Mouse (Mus musculus) liver, embryonic 16.5 days (tissue): Measurements from ENCODE around the gene Plekho2. TPM values are rescaled to one million over a fixed set of nuclear protein-coding genes. Genes with fewer than 3 reads are reported as not detected.

ENCODE experiments used
- ATAC-seq: fragments of 200-750 bp; cut with Nextera tagmentation; 2 replicates; pipeline ENCODE4 v1.8.0; 2017; ENCODE audit warnings: low read depth, mild to moderate bottlenecking, moderate number of reproducible peaks, moderate library complexity
- H3K27ac ChIP-seq: fragments of 300-500 bp; sonication (generic); 2 replicates; pipeline ENCODE4 v1.5.1; 2014; ENCODE audit warnings: mild to moderate bottlenecking, low read length
- H3K27me3 ChIP-seq: fragments of 300-500 bp; sonication (generic); 2 replicates; pipeline ENCODE4 v1.6.1; 2014; ENCODE audit warnings: low read depth, low read length, mixed read lengths; ENCODE audit not compliant: control insufficient read depth, insufficient read depth
- H3K36me3 ChIP-seq: fragments of 300-500 bp; sonication (generic); 2 replicates; pipeline ENCODE4 v1.6.1; 2014; ENCODE audit warnings: mild to moderate bottlenecking; ENCODE audit not compliant: control insufficient read depth, insufficient read depth
- H3K4me1 ChIP-seq: fragments of 300-500 bp; sonication (generic); 2 replicates; pipeline ENCODE4 v1.6.1; 2014; ENCODE audit warnings: low read depth, low read length, mixed read lengths; ENCODE audit not compliant: control insufficient read depth
- H3K4me2 ChIP-seq: fragments of 300-500 bp; sonication (generic); 2 replicates; pipeline ENCODE4 v1.6.1; 2014; ENCODE audit warnings: low read depth, low read length, mixed read lengths
- H3K4me3 ChIP-seq: fragments of 300-500 bp; sonication (generic); 2 replicates; pipeline ENCODE4 v1.5.1; 2014; ENCODE audit warnings: low read depth, mild to moderate bottlenecking, low read length
- H3K9ac ChIP-seq: fragments of 300-500 bp; sonication (generic); 2 replicates; pipeline ENCODE4 v1.6.1; 2014; ENCODE audit warnings: low read depth, low read length
- H3K9me3 ChIP-seq: fragments of 300-500 bp; sonication (generic); replicated peaks from 2 replicates; pipeline ENCODE4 v1.6.1; 2016; ENCODE audit warnings: low read length; ENCODE audit not compliant: control insufficient read depth
- WGBS: fragments of 180-500 bp; shearing (Covaris S2); extraction: QIAGEN DNeasy Blood & Tissue Kit; methylation state at CpG from one replicate; pipeline ENCODE4 v1.1.7; 2014; ENCODE audit not compliant: insufficient replicate concordance; 5-methylcytosine and 5-hydroxymethylcytosine counted together
- polyA plus RNA-seq: library from polyadenylated mRNA; unstranded; fragments of >200 nt; fragmentation: Nextera tagmentation; extraction: Ambion mirVana; gene quantifications from 2 replicates; pipeline ENCODE4 v1.2.1, GENCODE M21; 2015

Plekho2 gene
- polyA plus RNA-seq, 1 experiment from 2014 or later: 24.5 TPM

DNA sequence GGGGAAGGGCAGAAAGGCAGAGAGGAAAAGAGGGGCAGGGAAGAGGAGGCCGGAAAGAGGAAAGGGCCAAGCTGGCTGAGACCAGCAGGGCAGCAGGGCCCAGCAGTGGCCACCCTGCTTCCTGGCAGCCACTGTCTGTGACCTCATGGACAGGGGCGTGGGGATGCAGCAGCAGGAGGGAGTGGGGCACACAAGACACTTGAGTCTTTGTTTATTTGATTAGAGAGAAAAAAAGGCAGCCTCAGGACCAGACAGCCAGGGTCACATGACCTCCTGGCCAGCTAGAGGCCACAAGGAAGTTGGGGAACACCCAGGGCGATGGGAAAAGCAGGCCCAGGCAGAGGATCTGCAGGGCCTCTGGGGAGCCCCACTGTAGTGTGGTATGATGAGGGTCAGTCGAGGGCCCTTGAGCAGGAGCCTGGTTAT is 17.7 kb downstream of the Plekho2 start:
- ATAC-seq: 0 out of 2 replicates have a peak, but pooled peaks have one; percentile 20
- Histone ChIP-seq H3K36me3 (peaks cover 72% of the 10 kb centered on the region), H3K4me1 (peaks cover 47% of the 10 kb centered on the region), H3K4me2 (no peak overlapping the region), H3K27ac (no peak overlapping the region), H3K4me3 (no peak overlapping the region), H3K9me3 (no peaks in the 10 kb centered on the region), H3K9ac (no peak overlapping the region), H3K27me3 (no peaks in the 10 kb centered on the region)
- WGBS: 61% methylated on average over 4 of the region's 4 CpGs

DNA sequence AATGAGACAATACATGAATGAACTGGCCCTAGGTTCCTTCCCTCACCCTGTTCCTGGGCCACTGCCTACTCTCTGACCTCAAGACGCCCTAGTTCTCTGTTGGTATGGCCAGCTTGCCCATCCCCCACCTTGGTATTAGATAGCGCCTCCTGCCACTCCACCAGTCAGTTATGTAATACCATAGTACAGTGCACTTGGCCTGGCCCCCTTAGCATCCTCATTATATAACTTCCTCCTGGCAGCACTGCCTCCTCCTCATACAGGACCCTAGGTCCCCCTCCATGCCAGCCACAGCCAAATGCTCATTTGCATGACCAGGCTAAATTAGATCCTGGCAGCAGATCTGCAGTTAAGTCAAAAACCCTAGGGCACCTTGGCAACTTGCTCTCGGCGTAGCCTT is 18.8 kb downstream of the Plekho2 start:
- no peaks in the 10 kb centered on the region for H3K9me3 ChIP-seq
- peaks cover 75% of the 10 kb centered on the region for H3K36me3 ChIP-seq
- 66% methylated on average over 4 of the region's 4 CpGs for WGBS
- H3K4me1 ChIP-seq: peaks cover 54% of the 10 kb centered on the region
- no peak for ATAC-seq
- no peaks in the 10 kb centered on the region for H3K27me3 ChIP-seq
- no peak overlapping the region for H3K4me2 ChIP-seq
- no peak overlapping the region for H3K27ac ChIP-seq
- no peak overlapping the region for H3K4me3 ChIP-seq
- no peak overlapping the region; the same call in 1 of the 2 replicates for H3K9ac ChIP-seq

GRCm38 (mm10) chr9:65558806-65559205 is 21.0 kb downstream of the Plekho2 start:
- no peaks in the 10 kb centered on the region for H3K9me3 ChIP-seq
- H3K4me2 ChIP-seq: no peak overlapping the region
- H3K27me3 ChIP-seq: no peaks in the 10 kb centered on the region
- ATAC-seq: no peak
- WGBS: 92% methylated on average over 6 of the region's 6 CpGs
- no peak overlapping the region for H3K9ac ChIP-seq
- H3K36me3 ChIP-seq: peaks cover 76% of the 10 kb centered on the region
- no peak overlapping the region for H3K27ac ChIP-seq
- H3K4me1 ChIP-seq: peaks cover 62% of the 10 kb centered on the region
- H3K4me3 ChIP-seq: no peak overlapping the region

DNA sequence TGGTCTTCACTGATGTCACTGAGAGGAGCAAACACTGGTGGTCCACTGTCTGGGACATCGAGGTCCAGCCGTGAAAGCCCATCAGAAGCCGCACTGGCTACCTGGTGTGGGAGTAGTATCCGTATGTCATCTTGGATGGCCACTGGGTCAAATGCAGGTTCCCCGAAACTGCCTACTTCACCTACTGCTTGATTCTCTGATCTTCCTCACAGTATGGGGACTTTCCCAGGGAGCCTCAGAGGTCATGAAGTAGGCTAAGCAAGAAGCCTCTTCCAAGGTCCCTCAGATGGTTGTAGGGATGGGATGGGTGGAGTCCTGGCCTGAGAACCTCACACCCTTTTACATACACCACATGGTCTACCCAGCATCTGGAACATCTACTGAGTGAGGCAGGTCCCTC is 22.9 kb downstream of the Plekho2 start:
- 94% methylated on average over 5 of the region's 5 CpGs for WGBS
- no peak for ATAC-seq
- Histone ChIP-seq H3K9ac (peak overlapping the region; percentile 2; the same call in 1 of the 2 replicates), H3K4me1 (peaks cover 72% of the 10 kb centered on the region), H3K4me3 (no peak overlapping the region), H3K27ac (peak overlapping the region; percentile 96), H3K36me3 (peaks cover 71% of the 10 kb centered on the region), H3K9me3 (no peaks in the 10 kb centered on the region), H3K4me2 (no peak overlapping the region), H3K27me3 (no peaks in the 10 kb centered on the region)

GRCm38 (mm10) chr9:65556349-65556748 is 23.5 kb downstream of the Plekho2 start:
- 89% methylated on average over 8 of the region's 8 CpGs for WGBS
- H3K4me2 ChIP-seq: no peak overlapping the region
- no peak for ATAC-seq
- no peak overlapping the region for H3K4me3 ChIP-seq
- H3K9ac ChIP-seq: no peak overlapping the region
- peaks cover 72% of the 10 kb centered on the region for H3K4me1 ChIP-seq
- no peaks in the 10 kb centered on the region for H3K9me3 ChIP-seq
- H3K27ac ChIP-seq: peak overlapping the region; percentile 96
- H3K27me3 ChIP-seq: no peaks in the 10 kb centered on the region
- peaks cover 66% of the 10 kb centered on the region for H3K36me3 ChIP-seq

DNA sequence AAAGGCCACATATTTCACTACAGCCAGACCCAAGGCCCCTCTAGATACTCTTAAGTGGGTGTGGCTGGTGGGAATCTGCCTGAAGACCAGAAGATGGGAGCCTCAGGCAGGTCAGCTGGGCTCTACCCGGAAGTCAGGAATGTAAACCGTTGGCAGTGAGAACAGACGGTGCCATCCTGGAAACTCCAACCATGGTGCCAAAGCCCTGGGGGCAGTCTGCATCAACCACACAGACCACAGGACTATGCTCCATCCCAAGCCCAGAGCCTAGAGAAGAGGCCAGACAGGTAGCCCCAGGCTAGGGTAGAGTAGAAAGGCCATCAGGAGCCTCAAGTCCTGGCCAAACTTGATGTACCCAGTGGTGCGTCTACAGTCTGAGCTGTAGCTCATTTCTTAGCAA is 24.2 kb downstream of the Plekho2 start:
- no peaks in the 10 kb centered on the region for H3K9me3 ChIP-seq
- peak overlapping the region; percentile 58 for H3K9ac ChIP-seq
- H3K27ac ChIP-seq: peak overlapping the region; percentile 96
- no peaks in the 10 kb centered on the region for H3K27me3 ChIP-seq
- peak overlapping the region; percentile 65 for H3K4me2 ChIP-seq
- no peak for ATAC-seq
- H3K4me1 ChIP-seq: peaks cover 76% of the 10 kb centered on the region
- 65% methylated on average over 4 of the region's 4 CpGs for WGBS
- H3K36me3 ChIP-seq: peaks cover 60% of the 10 kb centered on the region
- H3K4me3 ChIP-seq: peak overlapping the region; percentile 26

- Histone ChIP-seq H3K27me3 (no peaks in the 10 kb centered on the region), H3K4me2 (peak overlapping the region; percentile 65), H3K27ac (peak overlapping the region; percentile 96), H3K36me3 (peaks cover 57% of the 10 kb centered on the region), H3K9ac (peak overlapping the region; percentile 70), H3K9me3 (no peaks in the 10 kb centered on the region), H3K4me3 (peak overlapping the region; percentile 26), H3K4me1 (peaks cover 79% of the 10 kb centered on the region)
- peak; percentile 93 for ATAC-seq
- WGBS: 4% methylated on average over 5 of the region's 5 CpGs
Observed at GRCm38 (mm10) chr9:65555001-65555405, 24.8 kb downstream of the Plekho2 start.

- 90% methylated on average over 2 of the region's 2 CpGs for WGBS
- H3K9ac ChIP-seq: no peak overlapping the region
- no peak overlapping the region for H3K4me2 ChIP-seq
- no peak overlapping the region for H3K4me3 ChIP-seq
- peak overlapping the region; percentile 58 for H3K27ac ChIP-seq
- H3K4me1 ChIP-seq: peaks cover 81% of the 10 kb centered on the region
- peaks cover 34% of the 10 kb centered on the region for H3K36me3 ChIP-seq
- H3K27me3 ChIP-seq: no peaks in the 10 kb centered on the region
- ATAC-seq: no peak
- H3K9me3 ChIP-seq: no peaks in the 10 kb centered on the region
Observed at GRCm38 (mm10) chr9:65552711-65553110, 27.1 kb downstream of the Plekho2 start.

GRCm38 (mm10) chr9:65552141-65552540 is 27.7 kb downstream of the Plekho2 start:
- no peak for ATAC-seq
- Histone ChIP-seq H3K4me2 (no peak overlapping the region), H3K27me3 (no peaks in the 10 kb centered on the region), H3K9ac (peak overlapping the region; percentile 4; the same call in 1 of the 2 replicates), H3K36me3 (peaks cover 29% of the 10 kb centered on the region), H3K4me1 (peaks cover 76% of the 10 kb centered on the region), H3K27ac (peak overlapping the region; percentile 58), H3K9me3 (no peaks in the 10 kb centered on the region), H3K4me3 (no peak overlapping the region)
- WGBS: 27% methylated on average over 5 of the region's 5 CpGs
